Mouse (Mus musculus) layer of hippocampus, adult 6 months (tissue): ENCODE data around the gene Mvp. TPM values are rescaled to one million over a fixed set of nuclear protein-coding genes. Genes with fewer than 3 reads are reported as not detected.

Experiments used
- long read RNA-seq, 2 experiments: library from polyadenylated mRNA; unstranded; transcript quantifications; one replicate each; pipeline ENCODE4 v2.0.0; 2019 to 2020
- microRNA-seq: library from miRNA; unstranded; fragments of <30 nt; microRNA quantifications from one replicate; pipeline ENCODE4 v1.2.0, GENCODE M21; 2020
- polyA plus RNA-seq: library from polyadenylated mRNA; unstranded; fragments of <200 nt; fragmentation: Nextera tagmentation; gene quantifications from 2 replicates; pipeline ENCODE4 v1.2.3, GENCODE M21; 2021

Gene Mvp
- 4.2 and 5.5 TPM in 2 replicates for polyA plus RNA-seq
- long read RNA-seq, experiment 1, full-length matches to known transcripts = 7 of 10 reads
- long read RNA-seq, experiment 1, partial matches to known transcripts = 3 of 10 reads
- long read RNA-seq, experiment 1, other reads (novel, unspliced or antisense) = 0 of 10 reads
- long read RNA-seq, experiment 2, transcript Mvp-202 (15 exons, 2,837 nt) = major isoform, 39 of 51 reads
- long read RNA-seq, experiment 2, partial matches to known transcripts = 4 of 51 reads
- long read RNA-seq, experiment 2, other reads (novel, unspliced or antisense) = 8 of 51 reads

GRCm38 (mm10) chr7:127014320-127014719, at the start of gene Mvp:
TSS of gene Mvp (minus strand) at chr7:127014621.

GRCm38 (mm10) chr7:127041851-127042672, 27.6 kb upstream of the Mvp start, which contains the start of gene Kif22:
TSS of gene Kif22 (minus strand) at chr7:127042471.

GRCm38 (mm10) chr7:127026984-127027726, 12.7 kb upstream of the Mvp start, which contains the start of gene Maz:
TSS of gene Maz (minus strand) at chr7:127027037.

GRCm38 (mm10) chr7:127020901-127021562, 6.6 kb upstream of the Mvp start, which contains the start of the genes Gm42742 and Prrt2:
TSS of gene Gm42742 (minus strand) at chr7:127021097.
TSS of gene Prrt2 (minus strand) at chr7:127021211.

GRCm38 (mm10) chr7:127016971-127017949, 2.8 kb upstream of the Mvp start, which contains the start of gene Pagr1a:
TSS of gene Pagr1a (minus strand) at chr7:127017352.

GRCm38 (mm10) chr7:127016481-127016485, 1.9 kb upstream of the Mvp start, which contains the start of gene Pagr1b:
TSS of gene Pagr1b (minus strand) at chr7:127016484.

GRCm38 (mm10) chr7:126975950-126976866, 38.2 kb downstream of the Mvp start, which contains the start of gene Cdiptos:
TSS of gene Cdiptos (minus strand) at chr7:126976098.

GRCm38 (mm10) chr7:126975893-126975949, 38.7 kb downstream of the Mvp start, which contains the start of gene Cdipt:
TSS of gene Cdipt (plus strand) at chr7:126975914.

GRCm38 (mm10) chr7:126949793-126950646, 64.4 kb downstream of the Mvp start, which contains the start of gene Sez6l2:
TSS of gene Sez6l2 (plus strand) at chr7:126950563.

GRCm38 (mm10) chr7:126949403-126949792, 65.0 kb downstream of the Mvp start, which contains the start of gene Asphd1:
TSS of gene Asphd1 (minus strand) at chr7:126949582.

Small RNAs within 50 kb of the gene (microRNA-seq; reads per million reads assigned to microRNA genes)
- not detected for gene Gm44343

Other genes starting within 250 kb of the Mvp start
- 0.65 TPM in 1 of 2 replicates, not detected in the other for gene Gdpd3, start 248.3 kb downstream of the Mvp start, polyA plus RNA-seq
- 240 and 274 TPM in 2 replicates for gene Ypel3, start 237.7 kb downstream of the Mvp start, polyA plus RNA-seq
- gene Tbx6, start 233.1 kb downstream of the Mvp start, polyA plus RNA-seq = not detected in 2 replicates
- 52.4 and 61.8 TPM in 2 replicates for gene Ppp4c, start 222.1 kb downstream of the Mvp start, polyA plus RNA-seq
- gene Fam57b, start 217.0 kb downstream of the Mvp start, polyA plus RNA-seq = 4.4 and 5.3 TPM in 2 replicates
- gene 4930451I11Rik, start 183.0 kb downstream of the Mvp start, polyA plus RNA-seq = not detected in 2 replicates
- gene Doc2a, start 167.2 kb downstream of the Mvp start, polyA plus RNA-seq = 6.7 and 7.2 TPM in 2 replicates
- 2.4 and 3.8 TPM in 2 replicates for gene Hirip3, start 152.6 kb downstream of the Mvp start, polyA plus RNA-seq
- gene Ino80e, start 152.2 kb downstream of the Mvp start, polyA plus RNA-seq = 46.0 and 48.1 TPM in 2 replicates
- 8.2 and 10.1 TPM in 2 replicates for gene Taok2, start 129.9 kb downstream of the Mvp start, polyA plus RNA-seq
- gene Tmem219, start 91.7 kb downstream of the Mvp start, polyA plus RNA-seq = 28.6 and 32.5 TPM in 2 replicates
- gene Kctd13, start 85.7 kb downstream of the Mvp start, polyA plus RNA-seq = 262 and 282 TPM in 2 replicates
- 10.4 and 12.0 TPM in 2 replicates for gene Asphd1, start 65.0 kb downstream of the Mvp start, polyA plus RNA-seq
- gene Sez6l2, start 64.1 kb downstream of the Mvp start, polyA plus RNA-seq = 70.3 and 76.4 TPM in 2 replicates
- gene Cdipt, start 38.7 kb downstream of the Mvp start, polyA plus RNA-seq = 205 and 220 TPM in 2 replicates
- 0.46 and 0.93 TPM in 2 replicates for gene Cdiptos, start 38.5 kb downstream of the Mvp start, polyA plus RNA-seq
- 0.55 TPM in 1 of 2 replicates, not detected in the other for gene Pagr1b, start 1.9 kb upstream of the Mvp start, polyA plus RNA-seq
- 28.6 and 49.8 TPM in 2 replicates for gene Pagr1a, start 2.7 kb upstream of the Mvp start, polyA plus RNA-seq
- gene Gm42742, start 6.5 kb upstream of the Mvp start, polyA plus RNA-seq = 8.1 and 19.3 TPM in 2 replicates
- gene Prrt2, start 6.6 kb upstream of the Mvp start, polyA plus RNA-seq = 96.1 and 120 TPM in 2 replicates
- 5.6 and 7.1 TPM in 2 replicates for gene Maz, start 12.4 kb upstream of the Mvp start, polyA plus RNA-seq
- 15.6 and 17.6 TPM in 2 replicates for gene Kif22, start 27.9 kb upstream of the Mvp start, polyA plus RNA-seq
- gene Zg16, start 72.7 kb upstream of the Mvp start, polyA plus RNA-seq = not detected in 2 replicates
- 1.8 and 2.1 TPM in 2 replicates for gene AI467606, start 76.7 kb upstream of the Mvp start, polyA plus RNA-seq
- gene Qprt, start 107.6 kb upstream of the Mvp start, polyA plus RNA-seq = 0.89 and 0.97 TPM in 2 replicates
- gene Spn, start 123.2 kb upstream of the Mvp start, polyA plus RNA-seq = 0.06 TPM in 1 of 2 replicates, not detected in the other
- 30.0 and 34.9 TPM in 2 replicates for gene Cd2bp2, start 181.4 kb upstream of the Mvp start, polyA plus RNA-seq
- gene Tbc1d10b, start 193.8 kb upstream of the Mvp start, polyA plus RNA-seq = 8.5 and 9.3 TPM in 2 replicates
- 4.1 and 5.1 TPM in 2 replicates for gene Mylpf, start 194.3 kb upstream of the Mvp start, polyA plus RNA-seq
- gene Zfp553, start 218.4 kb upstream of the Mvp start, polyA plus RNA-seq = 12.1 and 12.3 TPM in 2 replicates
- gene Sept1, start 218.5 kb upstream of the Mvp start, polyA plus RNA-seq = 1.3 and 2.0 TPM in 2 replicates
- gene Zfp771, start 229.7 kb upstream of the Mvp start, polyA plus RNA-seq = 61.1 and 73.1 TPM in 2 replicates
- 66.6 and 67.2 TPM in 2 replicates for gene Dctpp1, start 246.1 kb upstream of the Mvp start, polyA plus RNA-seq